Mouse (Mus musculus) embryonic fibroblast, embryonic 13.5 days (primary cell): ENCODE measurements at regions not wholly inside any gene's neighbourhood (a gene's known extent, or its start where the extent isn't known, plus 50 kb on each side); places are given as distances from the start of the nearest gene placed in this dataset.

Experiments used
- CTCF ChIP-seq: IDR thresholded peaks from 2 replicates; pipeline ENCODE4 v1.5.1; 2011; ENCODE audit warnings: mild to moderate bottlenecking, control low read depth, low read length, moderate library complexity, borderline replicate concordance; ENCODE audit not compliant: insufficient read depth
- POLR2A ChIP-seq: IDR thresholded peaks from 2 replicates; pipeline ENCODE4 v1.6.1; 2011; ENCODE audit warnings: low read depth, mild to moderate bottlenecking, control low read depth, low read length, moderate library complexity

DNA sequence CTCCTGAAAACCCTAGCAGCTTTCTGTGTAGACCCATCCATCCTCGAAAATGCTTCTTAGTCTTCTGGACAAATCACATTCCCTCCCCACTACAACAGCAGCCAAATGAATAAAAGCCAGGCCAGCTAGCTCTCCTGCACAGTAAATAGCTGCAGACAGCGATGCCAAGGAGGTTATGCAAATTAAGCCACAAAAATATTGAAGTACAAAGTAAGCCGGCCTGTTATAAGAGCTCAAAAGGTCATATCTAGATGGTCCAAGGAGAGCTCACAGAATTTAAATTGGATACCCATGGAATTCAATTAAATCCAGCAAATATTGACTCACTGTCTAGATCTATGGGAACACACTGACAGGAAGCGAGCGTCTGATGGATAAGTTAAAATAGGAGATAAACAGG is 375.4 kb downstream of the Rad51ap2 start:
- TF ChIP-seq POLR2A (no peak), CTCF (no peak)
